Mouse (Mus musculus) liver, embryonic 14.5 days (tissue): Measurements from ENCODE around the gene Car14.

ENCODE experiments used
- CTCF ChIP-seq: IDR thresholded peaks from 2 replicates; pipeline ENCODE4 v1.5.1; 2016; ENCODE audit warnings: antibody characterized with exemption, low read depth, control low read depth
- EP300 ChIP-seq: IDR thresholded peaks from 2 replicates; pipeline ENCODE4 v1.6.1; 2016; ENCODE audit warnings: antibody characterized with exemption, low read depth

- TF ChIP-seq EP300 (no peak), CTCF (no peak)
Observed at GRCm38 (mm10) chr3:95855502-95856089, 48.9 kb downstream of the Car14 start, which contains the start of gene Prpf3.
